Mouse (Mus musculus) urinary bladder, postnatal 25 days (tissue): ENCODE data around the gene Gdpd2.

Source experiments
- DNase-seq: peaks from one replicate; pipeline ENCODE4 v3.0.0; 2022; ENCODE audit warnings: low spot score

The Gdpd2 gene

DNA sequence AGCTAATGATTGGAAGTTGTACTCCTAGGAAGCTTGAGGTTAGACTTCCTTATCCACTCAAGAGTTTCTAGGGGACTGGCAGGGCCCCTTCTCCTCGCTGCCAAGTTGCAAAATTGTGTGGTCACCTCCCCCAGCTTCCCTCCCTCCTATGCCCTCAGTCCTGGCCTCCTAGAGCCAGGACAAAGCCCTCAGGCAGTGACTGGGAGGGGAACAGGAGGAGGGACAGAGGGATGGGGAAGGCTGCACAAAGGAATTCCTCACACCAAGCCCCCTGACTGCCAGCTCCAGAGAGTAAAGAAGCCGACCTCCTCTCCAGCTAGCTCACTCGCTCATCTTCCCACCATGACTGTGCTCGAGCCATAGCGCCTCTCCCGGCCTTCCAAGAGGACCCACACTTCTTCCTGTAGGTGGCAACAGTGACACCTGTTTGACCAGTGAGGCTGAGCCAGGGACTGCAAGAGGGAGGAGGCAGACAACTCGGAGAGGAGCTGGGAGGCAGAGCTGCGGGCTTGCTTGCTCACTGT is at the start of gene Gdpd2:
Gene Gdpd2 (plus strand): TSS at position 209 of the 524 bp plus-strand sequence.
- peak; percentile 9 for DNase-seq

DNA sequence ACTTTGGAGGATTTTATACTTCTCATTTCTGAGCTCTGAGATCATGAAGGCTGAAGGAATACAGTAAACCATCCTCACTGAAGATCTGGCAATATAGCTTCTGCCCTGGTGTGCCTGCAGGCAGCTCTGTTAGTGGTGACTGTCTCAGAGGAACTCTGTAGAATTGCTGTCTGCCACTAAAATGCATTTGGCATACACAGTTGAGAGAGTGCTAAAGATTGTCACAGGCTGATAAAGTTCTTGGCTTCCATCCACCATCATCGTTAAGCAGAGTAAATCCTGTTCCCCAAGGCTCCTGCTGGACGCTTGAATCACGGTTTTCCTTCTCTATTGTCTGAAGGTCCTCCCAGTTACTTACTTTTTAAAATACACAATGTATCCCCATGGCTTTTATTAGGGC is 43.1 kb upstream of the Gdpd2 start:
- no peak for DNase-seq

DNA sequence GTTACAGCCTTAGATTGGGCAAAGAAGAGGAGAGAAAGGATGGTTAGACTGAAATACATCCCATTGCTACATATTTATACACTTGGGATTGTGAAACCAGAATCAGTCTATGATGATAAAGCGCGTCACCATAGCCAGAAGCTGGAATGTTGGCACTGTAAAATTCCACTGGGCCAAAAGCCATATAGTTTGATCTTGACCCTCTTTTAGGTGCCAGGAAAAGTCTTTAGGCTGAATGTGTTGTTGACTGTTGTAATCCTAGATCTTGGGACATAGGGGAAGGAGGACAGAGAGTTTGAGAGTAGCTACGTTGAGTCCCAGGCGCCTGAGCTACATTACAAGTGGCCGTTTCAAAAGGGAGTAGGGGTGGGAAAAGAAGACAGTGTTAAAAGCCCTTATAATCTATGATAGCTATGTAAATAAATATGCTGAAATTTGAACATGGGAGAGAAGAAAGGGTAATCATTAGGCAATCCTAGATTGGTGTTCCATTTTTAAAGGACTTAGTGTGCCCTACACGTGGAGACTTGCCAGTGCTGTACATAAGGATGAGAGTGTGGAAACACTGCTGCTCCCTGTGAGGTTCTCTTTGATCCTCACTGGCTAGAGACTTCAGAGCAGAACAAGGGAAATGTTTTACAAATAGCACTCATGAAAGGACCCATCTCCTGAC is 42.2 kb upstream of the Gdpd2 start:
- no peak for DNase-seq

DNA sequence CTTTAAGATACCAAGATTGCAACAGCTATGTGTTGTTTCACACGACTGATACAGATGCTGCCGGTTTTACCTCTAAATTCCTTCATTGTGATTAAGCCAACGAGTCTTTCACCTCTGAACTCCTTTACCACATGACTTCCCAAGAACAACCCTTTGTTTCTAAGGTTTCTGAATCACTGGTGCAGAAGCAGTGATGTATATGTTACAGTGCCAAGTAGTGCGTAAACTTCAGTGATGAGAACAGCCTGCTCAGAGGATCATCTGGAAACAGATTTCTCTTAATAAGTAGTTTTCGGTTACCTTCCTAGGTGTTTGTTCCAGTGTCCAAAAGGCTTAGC is 41.7 kb upstream of the Gdpd2 start:
- DNase-seq: no peak

DNA sequence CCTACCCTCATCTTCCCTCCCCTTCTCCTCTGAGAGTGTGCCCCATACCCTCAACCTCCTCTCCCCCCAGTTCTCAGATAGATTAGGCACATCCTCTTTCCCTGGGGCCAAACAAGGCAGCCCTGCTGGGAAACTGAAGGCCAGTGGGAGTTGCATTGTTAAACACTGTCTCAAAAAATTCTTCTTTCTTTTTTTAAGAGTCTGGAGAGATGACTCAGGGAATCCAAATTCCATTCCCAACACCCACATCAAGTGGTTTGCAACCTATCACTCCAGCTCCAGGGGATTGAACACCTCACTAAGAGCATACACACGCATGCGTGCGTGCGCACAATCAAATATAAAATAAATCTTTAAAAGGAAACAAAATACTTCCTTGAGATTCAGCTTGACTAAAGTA is 32.9 kb upstream of the Gdpd2 start:
- DNase-seq: no peak

DNA sequence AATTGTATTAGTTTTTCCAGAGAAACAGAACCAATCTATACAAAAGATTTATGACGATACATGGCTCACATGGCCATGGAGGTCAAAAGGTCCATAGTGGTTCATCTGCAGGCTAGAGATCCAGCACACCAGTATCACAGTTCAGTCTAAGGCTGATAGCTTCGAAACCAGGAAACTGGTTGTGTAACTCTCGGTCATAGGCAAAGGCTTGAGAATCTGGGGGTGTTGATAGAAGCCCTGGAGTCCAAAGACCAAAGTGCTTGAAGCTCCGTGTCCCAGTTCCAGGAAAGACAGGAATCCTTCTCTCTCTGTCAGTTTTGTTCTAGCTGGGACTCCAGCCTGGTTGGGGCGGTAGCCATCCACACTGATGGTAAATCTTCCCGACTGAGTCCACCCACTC is 21.6 kb upstream of the Gdpd2 start:
- DNase-seq: no peak

DNA sequence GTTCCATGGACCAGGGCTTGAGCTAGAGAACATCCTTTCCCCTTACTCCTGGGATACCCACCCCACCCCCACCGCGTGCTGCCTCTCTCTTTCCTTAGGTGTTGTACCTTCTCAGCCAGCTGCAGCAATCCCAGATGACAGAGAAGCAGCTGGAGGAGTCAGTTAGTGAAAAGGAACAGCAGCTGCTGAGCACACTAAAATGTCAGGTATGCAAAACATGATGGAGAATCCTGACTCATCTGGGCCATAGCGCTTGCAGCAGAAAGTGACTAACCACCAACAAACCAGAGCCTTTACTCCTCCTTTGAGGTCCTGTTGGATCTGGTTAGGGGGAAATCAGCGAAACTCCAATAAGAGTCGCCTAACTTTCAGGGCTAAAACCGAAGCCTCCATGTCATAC is 13.5 kb upstream of the Gdpd2 start:
- no peak for DNase-seq

DNA sequence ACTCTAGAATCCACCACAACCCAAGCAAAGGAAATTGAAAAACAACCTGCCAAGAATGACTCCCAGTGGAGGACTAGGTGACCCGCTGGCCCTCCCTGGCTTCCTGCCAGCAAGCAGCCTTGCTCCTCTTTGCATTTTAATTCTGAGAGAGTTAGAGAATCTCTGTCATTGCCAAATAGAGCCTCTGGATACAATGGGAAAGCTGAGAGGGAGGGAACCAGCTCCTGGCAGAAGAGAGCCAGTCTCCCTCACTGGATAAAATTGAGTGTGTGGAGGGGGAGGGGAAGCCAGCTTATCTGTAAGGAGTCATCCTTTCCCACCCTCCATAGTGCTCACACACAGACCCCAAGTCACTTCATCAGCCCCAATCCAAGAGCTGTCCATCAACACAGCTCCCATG is 726 bp upstream of the Gdpd2 start:
- no peak for DNase-seq

DNA sequence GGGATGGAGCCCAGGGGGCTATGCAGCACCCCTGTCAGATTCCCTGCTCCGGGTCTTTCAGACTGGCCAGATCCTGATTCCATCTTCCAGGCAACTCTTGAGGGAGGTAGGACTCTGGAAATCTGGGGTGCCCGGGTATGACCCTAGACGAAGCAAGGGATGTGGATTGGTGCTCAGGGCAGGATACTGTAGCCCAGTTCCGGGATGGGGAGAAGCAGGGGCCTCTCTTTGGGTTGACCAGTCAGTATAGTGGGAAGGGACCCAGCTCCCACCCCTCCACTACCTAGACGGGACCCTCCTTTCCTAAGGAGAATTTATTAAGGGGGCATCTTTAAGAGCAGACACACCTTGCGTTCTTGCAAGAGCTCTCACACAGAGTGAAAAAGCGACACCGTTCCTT is 593 bp downstream of the Gdpd2 start:
- no peak for DNase-seq

DNA sequence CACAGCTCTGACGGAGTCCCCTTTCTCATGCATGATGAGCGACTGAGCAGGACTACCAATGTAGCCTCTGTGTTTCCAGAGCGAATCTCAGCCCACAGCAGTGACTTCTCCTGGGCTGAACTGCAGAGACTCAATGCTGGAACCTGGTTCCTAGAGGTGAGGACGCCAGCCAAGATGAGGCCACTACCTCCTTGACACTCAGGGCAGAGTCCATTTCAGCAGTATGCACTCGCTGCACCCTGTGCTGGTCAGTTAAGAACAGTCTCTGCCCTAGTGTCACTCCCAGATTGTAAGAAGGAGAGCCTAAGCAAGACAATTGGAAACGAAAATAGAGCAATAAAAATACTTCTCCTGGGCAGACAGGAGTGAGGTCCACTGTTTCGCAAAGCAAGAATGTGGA is 4.7 kb downstream of the Gdpd2 start:
- DNase-seq: no peak

DNA sequence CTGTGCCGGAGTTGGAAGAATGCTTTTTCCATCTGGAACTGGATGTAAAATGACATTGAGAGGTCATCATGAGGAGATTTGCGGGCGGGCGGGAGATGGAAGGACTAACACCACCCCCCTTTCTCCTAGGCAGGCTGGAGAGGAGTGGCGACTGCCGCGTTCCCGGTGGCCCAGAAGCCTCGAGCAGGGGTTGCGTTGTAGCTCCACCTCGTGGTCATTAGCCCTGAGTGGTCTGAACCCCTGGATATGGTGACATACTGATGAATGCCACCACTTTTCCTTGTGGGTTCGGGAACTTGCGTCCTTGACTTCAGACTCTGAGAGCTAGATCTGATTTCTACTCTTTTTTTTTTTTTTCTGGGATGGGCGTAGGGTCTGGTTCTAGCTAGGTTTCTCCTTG is 9.2 kb downstream of the Gdpd2 start:
- peak; percentile 47 for DNase-seq

DNA sequence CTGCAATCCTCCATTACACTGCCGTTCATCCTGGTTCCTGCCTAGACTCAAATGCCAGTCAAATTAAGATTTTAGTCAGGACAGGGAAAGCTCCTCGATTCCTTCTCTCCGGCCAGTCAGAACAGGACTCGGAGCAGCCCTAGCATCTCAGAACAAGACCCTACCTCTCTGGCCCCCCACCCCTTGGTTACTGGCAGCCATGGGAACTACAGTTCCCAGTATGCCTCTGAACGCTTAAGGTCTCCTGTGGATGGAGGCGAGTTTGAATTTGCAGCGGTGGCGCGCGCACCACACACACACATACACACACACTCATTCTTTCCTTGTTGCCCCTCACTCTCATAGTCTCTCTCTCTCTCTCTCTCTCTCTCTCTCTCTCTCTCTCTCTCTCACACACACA is 9.8 kb downstream of the Gdpd2 start:
- DNase-seq: no peak

DNA sequence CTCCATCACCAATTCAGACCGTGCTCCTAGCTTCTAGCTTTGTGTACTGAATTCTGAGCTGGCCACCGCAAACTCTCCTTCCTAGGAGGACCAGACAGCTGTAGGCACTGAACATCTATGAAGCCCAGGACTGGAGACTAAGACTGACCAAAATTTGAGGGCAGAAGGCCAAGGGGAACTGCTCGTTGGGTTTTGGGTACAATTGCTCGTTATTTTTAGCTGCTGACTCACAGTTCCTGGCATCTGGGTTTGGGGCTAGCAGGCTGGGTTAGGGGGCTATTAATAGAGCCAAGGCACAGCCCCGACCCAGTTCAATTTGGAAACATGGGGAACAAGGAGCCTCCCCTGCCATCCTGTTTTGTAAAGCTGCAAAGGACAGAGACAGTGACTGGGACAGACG is 11.1 kb downstream of the Gdpd2 start:
- DNase-seq: no peak

DNA sequence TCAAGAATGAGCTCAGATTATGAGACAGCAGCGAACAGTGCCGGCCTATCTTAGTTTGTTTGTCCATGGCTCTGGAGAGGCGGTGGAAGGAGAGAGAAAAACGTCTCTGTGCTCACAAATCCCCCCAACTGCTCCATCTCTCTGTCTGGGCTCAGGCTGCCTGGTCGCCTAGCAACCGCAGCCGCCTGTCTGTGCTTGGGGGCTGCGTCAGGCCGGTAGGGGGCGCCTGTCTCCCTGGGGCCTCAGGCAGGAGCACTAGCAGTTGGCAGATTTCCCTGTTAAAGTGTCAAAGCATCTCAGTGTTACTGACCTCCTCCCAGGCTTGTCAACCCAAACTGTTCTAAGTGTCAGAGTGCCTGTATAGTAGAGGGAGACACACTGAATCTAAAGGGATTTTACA is 12.3 kb downstream of the Gdpd2 start:
- peak; percentile 16 for DNase-seq

DNA sequence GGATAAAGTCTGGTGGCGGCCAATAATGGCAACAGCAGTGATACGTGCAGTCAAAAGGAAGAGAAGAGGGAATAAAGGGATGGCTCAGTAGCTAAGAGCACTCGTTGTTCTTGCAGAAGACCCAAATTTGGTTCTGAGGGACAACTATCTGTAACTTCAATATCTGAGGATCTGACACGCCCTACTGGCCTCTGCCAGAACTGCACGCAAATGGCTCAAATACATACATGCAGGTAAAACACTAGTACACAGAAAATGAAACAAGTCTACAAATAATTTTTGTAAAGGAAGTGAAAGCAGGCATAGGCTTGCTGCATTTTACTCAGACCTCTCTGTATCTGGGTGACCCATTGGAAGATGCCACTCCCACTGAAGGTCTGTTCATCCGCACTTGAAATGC is 36.2 kb downstream of the Gdpd2 start:
- no peak for DNase-seq

DNA sequence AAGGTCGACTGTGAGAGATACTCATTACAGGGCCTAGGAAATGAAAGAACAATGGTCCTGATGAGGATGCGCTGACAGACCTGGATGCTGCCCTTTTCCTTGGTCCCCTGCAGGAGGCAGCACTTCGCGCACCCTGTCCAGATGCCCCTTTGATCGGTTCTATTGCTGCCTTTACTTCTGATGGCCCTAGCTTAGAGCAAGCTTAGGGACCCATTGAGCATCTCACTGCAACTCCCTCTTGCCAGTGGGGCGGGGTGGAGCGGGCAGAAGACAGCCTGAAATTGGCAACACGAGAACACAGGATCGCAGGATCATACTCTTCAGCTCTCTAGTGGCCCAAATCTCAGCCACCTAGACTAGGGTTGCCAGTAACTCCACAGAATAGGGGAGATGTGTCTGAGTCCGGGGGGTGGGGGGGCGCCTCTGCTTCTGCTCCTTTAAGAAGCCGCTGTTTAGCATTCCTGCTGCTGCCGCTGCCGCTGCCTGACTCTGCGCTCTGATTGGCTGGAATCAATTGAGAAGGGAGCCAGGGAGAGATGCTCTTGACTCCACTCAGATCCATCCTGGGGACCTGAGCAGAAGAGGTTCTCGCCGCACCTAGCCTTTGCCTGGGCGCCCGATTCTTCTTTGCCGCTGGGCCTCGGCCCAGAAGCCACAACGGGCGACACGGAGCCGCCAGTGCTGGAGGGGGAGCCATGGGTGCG is 37.7 kb downstream of the Gdpd2 start, which contains the start of gene Dlg3:
Gene Dlg3 (plus strand): TSS at position 542 of the 704 bp plus-strand sequence.
- no peak for DNase-seq

DNA sequence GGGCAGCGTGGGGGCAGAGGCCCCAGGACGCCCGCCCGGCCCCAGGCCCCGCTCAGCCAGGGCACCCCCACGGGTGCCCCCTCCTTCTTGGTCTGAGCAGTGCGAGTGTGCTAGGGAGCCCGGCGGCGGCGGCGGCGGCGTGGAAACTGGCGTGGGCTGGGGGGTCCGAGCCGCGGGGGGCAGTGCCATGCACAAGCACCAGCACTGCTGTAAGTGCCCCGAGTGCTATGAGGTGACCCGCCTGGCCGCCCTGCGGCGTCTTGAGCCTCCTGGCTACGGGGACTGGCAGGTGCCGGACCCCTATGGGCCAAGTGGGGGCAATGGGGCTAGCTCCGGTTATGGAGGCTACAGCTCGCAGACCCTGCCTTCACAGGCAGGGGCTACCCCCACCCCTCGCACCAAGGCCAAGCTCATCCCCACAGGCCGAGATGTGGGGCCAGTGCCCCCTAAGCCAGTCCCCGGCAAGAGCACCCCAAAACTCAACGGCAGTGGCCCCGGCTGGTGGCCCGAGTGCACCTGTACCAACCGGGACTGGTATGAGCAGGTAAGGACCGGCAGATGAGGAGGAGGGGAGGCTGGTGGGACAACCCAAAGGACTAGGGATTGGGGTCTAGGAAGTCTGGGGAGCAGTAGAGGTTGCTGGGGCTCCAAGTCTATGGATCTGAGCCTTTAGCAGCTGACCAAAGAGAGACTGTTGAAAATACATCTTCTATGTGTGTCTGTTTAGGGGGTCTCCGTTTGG is 38.4 kb downstream of the Gdpd2 start:
- DNase-seq: no peak

DNA sequence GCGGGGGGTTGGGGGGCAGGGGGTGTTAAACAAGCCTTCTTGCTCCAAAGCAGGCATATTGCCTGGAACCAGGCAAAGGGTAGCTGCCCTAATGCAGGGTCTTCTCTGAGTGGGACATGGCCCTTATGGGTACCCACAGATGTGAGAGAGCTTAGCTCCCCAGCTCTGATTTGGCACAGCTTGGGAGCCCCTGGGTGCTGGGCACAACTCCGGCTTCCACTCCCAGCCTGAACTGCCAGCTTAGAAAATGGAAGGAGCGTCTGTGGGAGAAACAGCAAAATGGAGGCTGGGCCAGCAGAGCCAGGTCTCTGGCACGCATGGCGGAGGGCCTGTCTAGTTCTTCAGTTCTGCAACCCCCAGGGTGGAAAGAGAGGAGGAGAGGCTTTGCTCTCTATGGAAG is 39.6 kb downstream of the Gdpd2 start:
- no peak for DNase-seq

DNA sequence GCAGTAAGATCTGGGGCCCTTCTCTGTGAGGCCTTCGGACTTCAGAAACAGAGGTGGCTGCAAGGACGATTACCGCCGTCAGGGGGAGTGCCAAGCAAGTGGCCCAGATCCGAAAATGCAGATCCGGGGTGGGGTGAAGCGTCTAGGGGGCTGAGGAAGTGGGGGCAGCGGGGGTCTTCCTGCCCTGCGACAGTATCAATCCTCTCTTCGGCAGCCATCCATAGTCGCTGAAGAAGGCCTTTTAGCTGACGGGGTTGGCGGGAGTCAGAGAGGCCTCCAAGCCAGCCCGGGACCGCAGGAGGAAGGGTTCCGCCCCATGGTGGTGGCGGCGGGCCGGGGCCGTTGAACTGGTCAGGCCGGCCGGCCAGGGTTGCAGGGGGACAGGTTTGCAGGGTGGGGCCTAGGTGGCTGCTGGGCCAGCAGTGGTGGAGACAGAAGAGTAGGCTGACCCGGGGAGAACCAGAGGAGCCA is 44.7 kb downstream of the Gdpd2 start:
- DNase-seq: peak; percentile 66

DNA sequence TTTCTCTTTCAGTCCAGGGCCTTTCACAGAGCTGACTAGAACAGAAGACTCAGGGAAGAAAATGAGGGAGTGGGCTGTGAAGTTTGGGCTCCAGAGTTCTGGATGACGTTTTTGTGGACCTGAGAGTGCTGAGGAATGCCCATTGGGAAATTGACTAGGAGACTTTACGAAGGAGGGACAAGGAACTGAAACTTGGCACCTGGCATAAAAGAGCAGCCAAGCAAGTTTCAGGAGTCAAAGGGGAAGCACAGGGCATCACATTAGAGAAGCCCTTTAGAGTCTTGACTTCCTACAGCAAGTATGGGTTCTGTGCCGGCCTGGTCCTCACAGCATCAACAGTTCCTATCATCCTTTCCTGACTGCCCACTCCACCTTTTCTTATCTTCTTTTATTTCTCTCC is 45.7 kb downstream of the Gdpd2 start:
- DNase-seq: no peak

DNA sequence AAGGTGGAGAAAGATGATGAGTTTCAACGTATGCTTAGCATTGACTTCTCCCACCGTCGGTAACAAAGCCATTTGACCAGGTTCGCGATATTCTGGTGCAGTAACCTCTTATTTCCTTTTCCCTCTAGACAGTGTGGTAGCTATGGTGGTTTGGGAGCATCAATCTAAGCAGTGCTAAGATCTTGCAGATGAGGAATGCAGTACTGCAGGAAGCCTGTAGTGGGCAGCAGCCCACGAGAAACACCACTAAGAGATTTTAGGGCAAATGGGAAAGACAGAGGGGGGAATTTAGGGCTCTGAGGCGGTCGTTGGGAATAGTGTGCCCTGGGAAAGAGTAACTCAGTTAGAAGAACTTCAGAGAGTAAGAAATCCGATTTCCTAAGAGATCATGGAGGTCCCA is 46.8 kb downstream of the Gdpd2 start:
- no peak for DNase-seq

DNA sequence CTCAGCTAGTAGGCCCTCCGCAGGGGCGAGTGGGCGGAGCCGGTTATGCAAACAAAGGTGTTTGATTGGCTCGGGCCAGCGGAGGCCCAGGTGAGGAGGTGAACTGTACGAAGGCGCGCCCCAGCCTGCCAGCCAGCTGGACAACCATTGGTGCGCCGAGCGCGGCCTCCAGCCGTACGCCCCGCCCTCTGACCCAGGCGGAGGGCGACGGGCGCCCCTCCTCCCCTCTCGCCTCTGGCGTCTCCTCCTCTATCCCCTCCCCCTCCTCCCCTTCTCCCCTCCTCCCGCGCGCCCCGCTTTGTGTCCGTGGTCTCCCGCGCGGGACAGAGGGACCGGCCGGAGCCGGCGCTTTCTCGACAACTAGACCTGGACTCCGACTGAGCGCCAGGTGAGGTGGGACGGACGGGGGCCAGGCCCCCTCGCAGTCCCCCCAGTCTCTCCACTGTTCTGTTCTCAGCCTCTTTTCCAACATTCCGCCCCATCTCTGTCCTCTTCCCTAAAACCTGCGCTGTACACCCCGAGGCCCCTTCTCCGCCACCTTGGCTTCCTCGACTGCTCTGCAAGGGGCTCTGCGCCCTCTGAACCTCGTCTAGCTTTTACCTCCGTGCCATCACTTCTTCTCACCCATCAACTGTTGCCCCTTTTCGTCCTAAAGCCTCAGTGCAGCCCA is 47.4 kb downstream of the Gdpd2 start:
- DNase-seq: peak; percentile 50
